Mouse (Mus musculus) lung, postnatal 36 days (tissue): Measurements from ENCODE around the gene Ica1l.
A peak's percentile ranks its signal among the peaks of the same experiment; 100 is the strongest.
"Not testable (repeated sequence)": the region's sequence is repeated elsewhere in the genome, so short reads cannot be mapped to it uniquely, and the experiment has no call there.

Source experiments
- DNase-seq: peaks from one replicate; pipeline ENCODE4 v3.0.0; 2022; ENCODE audit warnings: mixed read lengths

Gene Ica1l

GRCm38 (mm10) chr1:60042796-60043469 is at the start of gene Ica1l:
Ica1l (minus strand) TSS chr1:60043184.
- DNase-seq: peak; percentile 61

GRCm38 (mm10) chr1:60076411-60076810 is 33.4 kb upstream of the Ica1l start:
- no peak for DNase-seq

DNA sequence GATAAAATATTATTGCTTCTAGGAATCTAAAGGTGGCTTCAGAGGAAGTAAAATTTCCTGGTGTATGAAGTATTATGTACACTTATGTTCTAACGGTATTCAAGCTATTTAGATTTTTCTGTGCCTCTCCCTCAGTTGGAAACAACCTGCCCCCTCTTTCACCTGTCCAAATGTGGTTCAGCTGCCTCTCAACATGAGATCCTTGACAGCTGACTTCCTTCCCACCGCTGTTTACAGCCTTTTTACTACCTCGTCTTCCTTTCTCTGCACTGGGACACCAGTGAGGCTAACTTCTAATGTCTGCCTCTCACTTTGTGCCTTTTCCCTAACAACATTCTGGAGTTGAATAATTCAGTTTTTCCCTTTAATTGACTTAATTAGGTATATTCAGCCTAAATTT is 32.6 kb upstream of the Ica1l start:
- DNase-seq: no peak

GRCm38 (mm10) chr1:60074935-60075334 is 32.0 kb upstream of the Ica1l start:
- no peak for DNase-seq

GRCm38 (mm10) chr1:60070725-60071124 is 27.7 kb upstream of the Ica1l start:
- DNase-seq: not testable (repeated sequence)

- DNase-seq: no peak
These were observed 13.3 kb upstream of the Ica1l start for GRCm38 (mm10) chr1:60056310-60056709.

DNA sequence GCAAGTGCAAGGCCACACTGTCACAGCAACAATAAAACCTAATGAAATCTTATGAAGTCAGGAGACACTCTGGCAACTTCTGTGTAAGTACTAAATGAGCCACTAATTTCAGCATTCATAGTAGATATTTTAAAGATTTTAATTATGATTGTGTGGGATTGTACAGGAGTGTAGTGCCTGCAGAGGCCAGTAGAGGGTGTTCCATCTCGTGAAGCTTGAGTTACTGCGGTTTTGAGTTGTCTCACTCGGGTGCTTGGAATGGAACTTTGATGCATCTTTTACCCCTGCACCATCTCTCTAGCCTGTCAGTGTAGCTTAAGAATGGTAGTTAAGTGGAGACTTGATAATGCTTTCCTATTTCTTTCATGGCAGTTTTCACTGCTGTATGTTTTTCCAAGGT is 11.7 kb upstream of the Ica1l start:
- no peak for DNase-seq

DNA sequence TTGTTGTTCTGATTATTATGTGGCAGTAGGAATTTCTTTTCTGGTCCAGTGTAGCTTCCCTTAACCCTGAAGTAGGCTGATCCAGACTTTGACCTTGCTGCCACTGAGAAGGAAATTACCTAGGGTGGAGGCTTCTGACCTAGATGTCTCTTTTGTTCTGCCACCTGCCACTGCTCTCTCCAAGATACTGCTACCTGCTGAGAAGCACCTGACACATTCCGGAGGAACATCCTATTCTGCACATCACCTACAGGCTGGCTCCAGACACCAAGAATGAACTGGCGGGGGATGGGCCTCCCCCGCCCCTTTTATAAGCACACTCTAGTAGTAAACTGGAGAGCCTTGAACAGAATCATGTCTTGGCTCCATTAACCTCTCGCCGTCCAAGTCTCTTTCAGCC is 4.5 kb upstream of the Ica1l start:
- not testable (repeated sequence) for DNase-seq

- no peak for DNase-seq
These were observed 1.6 kb upstream of the Ica1l start for GRCm38 (mm10) chr1:60044595-60044994.

- DNase-seq: no peak
These were observed 587 bp downstream of the Ica1l start for GRCm38 (mm10) chr1:60042398-60042795.

- DNase-seq: no peak
These were observed 7.9 kb downstream of the Ica1l start for GRCm38 (mm10) chr1:60035044-60035443.

DNA sequence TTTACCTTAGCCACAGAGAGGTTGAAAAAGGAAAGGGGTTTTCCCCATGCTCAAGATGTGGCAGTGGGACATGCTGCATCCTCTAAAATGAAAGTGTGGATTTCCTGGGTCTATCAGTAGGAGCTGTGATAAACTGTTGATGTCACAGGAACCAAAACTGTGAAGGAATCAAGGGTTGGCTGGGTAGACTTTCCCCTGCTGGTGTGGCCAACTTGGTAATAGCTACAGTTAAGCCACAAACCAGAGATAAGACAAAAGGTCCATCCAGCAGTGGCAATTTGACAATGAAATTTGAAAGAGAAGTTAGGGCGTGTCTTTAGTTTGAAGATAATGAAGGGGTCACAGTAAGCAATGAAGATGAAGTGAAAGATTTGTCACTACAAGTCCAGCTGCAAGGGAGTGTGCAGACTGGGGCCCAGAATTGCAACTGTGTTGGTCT is 25.9 kb downstream of the Ica1l start:
- no peak for DNase-seq

- DNase-seq: peak; percentile 58
These were observed 26.8 kb downstream of the Ica1l start for GRCm38 (mm10) chr1:60016136-60016611.

DNA sequence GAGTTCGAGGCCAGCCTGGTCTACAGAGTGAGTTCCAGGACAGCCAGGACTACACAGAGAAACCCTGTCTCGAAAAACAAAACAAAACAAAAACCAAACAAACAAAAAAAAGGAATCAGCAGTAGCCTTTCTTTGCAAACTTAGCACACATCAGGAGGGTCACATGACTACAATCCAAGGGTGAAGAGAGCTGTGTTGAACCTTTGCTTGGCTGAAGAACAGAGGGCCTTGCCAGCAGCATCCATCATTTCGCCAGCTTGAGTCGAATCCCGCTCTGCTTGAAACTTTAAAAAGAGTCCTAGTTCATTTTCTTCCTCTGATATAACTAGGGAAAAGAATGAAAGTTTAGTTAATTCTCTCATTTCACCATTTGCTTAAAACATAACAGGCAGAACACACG is 27.5 kb downstream of the Ica1l start:
- no peak for DNase-seq

GRCm38 (mm10) chr1:60013779-60014178 is 29.2 kb downstream of the Ica1l start:
- DNase-seq: no peak

GRCm38 (mm10) chr1:60008743-60009142 is 34.2 kb downstream of the Ica1l start:
- DNase-seq: no peak

GRCm38 (mm10) chr1:60007337-60007736 is 35.6 kb downstream of the Ica1l start:
- DNase-seq: no peak

DNA sequence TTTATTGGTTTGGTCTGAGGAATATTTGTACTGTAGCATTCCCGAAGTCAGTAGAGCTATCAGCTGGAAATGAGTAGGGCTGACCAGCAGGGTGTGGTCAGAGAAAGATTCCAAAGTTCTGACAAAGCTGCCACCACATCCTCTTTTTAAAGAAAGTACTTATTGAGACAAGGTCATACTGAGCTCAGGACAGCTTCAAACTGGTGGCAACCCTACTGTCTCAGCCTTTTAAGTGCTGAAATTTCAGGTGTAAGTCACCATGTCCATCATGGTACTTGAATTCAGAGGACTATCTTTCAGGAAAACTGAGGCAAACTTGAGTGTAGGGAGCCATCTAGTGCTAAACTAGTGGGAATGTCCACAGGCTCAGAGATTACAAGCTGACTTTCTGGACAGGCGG is 42.7 kb downstream of the Ica1l start:
- DNase-seq: peak; percentile 39

- DNase-seq: no peak
These were observed 45.6 kb downstream of the Ica1l start for GRCm38 (mm10) chr1:59997352-59997751.

DNA sequence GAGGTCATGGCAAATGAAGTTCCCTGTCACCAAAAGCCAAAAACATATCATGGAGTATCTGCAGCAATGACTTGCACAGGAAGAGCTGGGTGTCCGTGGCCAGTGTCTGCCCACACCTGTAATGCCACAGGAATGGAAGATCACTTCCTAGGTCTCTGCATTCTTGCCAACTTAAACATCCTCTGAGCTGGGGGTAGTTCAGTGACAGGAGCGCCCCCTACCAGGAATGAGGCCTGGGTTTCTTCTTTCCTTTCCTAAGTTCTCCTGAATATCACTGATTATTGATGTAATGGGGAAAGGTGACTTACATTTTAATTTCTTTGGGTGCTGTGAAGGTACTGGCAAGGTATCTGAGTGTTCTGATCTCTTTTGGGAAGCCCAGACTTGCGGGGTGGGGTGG is 47.3 kb downstream of the Ica1l start:
- no peak for DNase-seq

- no peak for DNase-seq
These were observed 55.5 kb downstream of the Ica1l start for GRCm38 (mm10) chr1:59987399-59988040.

DNA sequence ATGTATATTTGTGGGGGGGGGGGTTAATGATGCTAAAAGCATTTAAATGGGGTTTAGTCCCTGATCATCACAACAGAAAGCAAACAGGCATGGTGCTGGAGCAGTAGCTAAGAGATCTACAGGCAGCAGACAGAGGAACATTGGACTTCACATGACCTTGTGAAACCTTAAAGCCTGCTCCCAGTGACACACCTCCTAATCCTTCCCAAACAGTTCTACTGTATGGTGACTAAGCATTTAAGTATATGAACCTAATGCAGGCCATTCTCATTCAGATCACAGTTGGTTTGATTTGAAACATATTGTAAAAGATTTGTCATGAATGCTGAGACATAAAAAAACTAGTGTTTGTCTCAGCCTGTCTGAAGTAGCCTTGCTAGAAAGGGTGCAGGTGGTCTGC is 56.4 kb downstream of the Ica1l start:
- DNase-seq: no peak

DNA sequence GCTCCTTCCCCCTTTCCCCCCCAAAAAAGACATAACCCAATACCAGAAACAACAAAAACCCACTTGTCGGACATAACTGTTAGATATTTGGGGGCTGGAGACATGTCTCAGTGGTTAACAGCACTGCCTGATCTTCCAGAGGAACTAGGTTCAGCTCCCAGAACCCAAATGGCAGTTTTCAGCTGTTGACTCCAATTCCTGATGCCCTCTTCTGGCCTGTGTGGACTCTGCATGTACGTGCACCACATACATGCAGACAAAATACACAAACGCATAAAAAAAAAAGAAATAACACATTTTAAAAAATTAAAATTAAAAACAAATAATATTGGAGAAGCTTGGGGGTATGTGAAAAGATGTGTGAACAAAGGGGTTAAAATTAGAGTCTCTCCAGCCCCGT is 75.7 kb downstream of the Ica1l start:
- peak; percentile 72 for DNase-seq

- no peak for DNase-seq
These were observed 76.7 kb downstream of the Ica1l start for GRCm38 (mm10) chr1:59966171-59966785.
